Mouse (Mus musculus) brain, embryonic 14.5 days (tissue): ENCODE data around the gene Fkbpl.

ENCODE experiments used
- CTCF ChIP-seq: fragments of 200-500 bp; IDR thresholded peaks from 2 replicates; pipeline ENCODE4 v1.5.1; 2012; ENCODE audit warnings: inconsistent platforms, mild to moderate bottlenecking, moderate library complexity, borderline replicate concordance; ENCODE audit not compliant: insufficient read depth, insufficient read length; ENCODE audit errors: extremely low read depth
- POLR2A ChIP-seq: fragments of 200-500 bp; IDR thresholded peaks from 2 replicates; pipeline ENCODE4 v1.6.1; 2012; ENCODE audit warnings: mild to moderate bottlenecking, inconsistent platforms, borderline replicate concordance; ENCODE audit not compliant: poor library complexity, insufficient read depth, insufficient read length, severe bottlenecking; ENCODE audit errors: extremely low read depth

GRCm38 (mm10) chr17:34662978-34663377 lies 18.4 kb downstream of the Fkbpl start:
- TF ChIP-seq CTCF = no peak
- TF ChIP-seq POLR2A = no peak
